Mouse (Mus musculus): Measurements from ENCODE around the gene Hgd. TPM values are rescaled to one million over a fixed set of nuclear protein-coding genes. Genes with fewer than 3 reads are reported as not detected.

Gene Hgd
- polyA plus RNA-seq, 1 experiment, result 4.1 TPM

DNA sequence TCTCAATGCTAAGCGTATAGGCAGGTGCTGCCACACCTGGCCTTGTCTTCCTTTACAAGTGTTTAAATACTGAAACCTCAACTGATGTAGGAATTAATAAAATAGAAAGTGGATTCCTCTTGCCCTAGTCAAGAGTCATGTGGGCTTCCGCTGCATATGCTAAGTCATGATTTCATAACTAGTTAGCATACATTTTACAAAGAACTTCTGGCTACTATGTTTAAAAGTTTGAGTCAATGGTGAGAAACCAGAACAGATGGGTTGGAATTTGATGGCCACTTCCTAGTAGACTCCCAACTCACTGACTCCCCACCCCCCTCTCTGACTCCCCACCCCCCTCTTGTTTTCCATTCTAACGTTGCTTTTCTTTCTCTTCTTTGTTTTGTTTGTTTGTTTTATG is 19.4 kb downstream of the Hgd start:
- H3K27ac ChIP-seq (ENCODE audit: control insufficient read depth, insufficient read depth, low read depth, low read length, poor library complexity), result no peak overlapping the region
- H3K4me3 ChIP-seq (replicated peaks; ENCODE audit: control insufficient read depth, low read depth, low read length), result no peak overlapping the region
- TF ChIP-seq CTCF (IDR thresholded peaks at IDR 0.05; ENCODE audit: control insufficient read depth, insufficient read depth, low read length) (no peak), POLR2A (IDR thresholded peaks at IDR 0.05; ENCODE audit: borderline replicate concordance, control insufficient read depth, low read depth, low read length) (no peak)
- H3K4me1 ChIP-seq (ENCODE audit: control insufficient read depth, insufficient read depth, low read length), result no peaks in the 10 kb centered on the region
- 69% methylated on average over 3 of the region's 3 CpGs for WGBS

DNA sequence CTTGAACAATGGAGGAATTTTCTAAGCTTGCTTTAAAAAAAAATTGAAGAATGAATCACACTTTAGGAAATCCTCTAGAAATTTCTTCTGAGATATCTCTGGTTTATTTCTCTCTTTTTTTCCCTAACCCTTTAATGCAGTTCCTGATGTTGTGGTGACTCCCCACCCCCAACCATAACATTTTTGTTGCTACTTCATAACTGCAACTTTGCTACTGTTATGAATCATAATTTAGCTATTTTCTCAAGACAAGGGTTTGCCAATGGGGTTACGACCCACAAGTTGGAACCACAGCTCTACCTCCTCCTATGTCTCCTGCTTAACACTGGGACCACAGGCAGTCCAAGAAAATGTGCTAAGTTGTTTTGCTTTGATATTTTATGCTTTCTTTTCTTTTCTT is 23.5 kb downstream of the Hgd start:
- Histone ChIP-seq H3K4me1 (ENCODE audit: control insufficient read depth, insufficient read depth, low read length) (no peaks in the 10 kb centered on the region), H3K4me3 (replicated peaks; ENCODE audit: control insufficient read depth, low read depth, low read length) (no peak overlapping the region), H3K27ac (ENCODE audit: control insufficient read depth, insufficient read depth, low read depth, low read length, poor library complexity) (no peak overlapping the region)
- TF ChIP-seq POLR2A (IDR thresholded peaks at IDR 0.05; ENCODE audit: borderline replicate concordance, control insufficient read depth, low read depth, low read length) (no peak), CTCF (IDR thresholded peaks at IDR 0.05; ENCODE audit: control insufficient read depth, insufficient read depth, low read length) (no peak)
- WGBS, result 93% methylated on average over 1 of the region's 1 CpGs

- Histone ChIP-seq H3K4me3 (replicated peaks; ENCODE audit: control insufficient read depth, low read depth, low read length) (no peak overlapping the region), H3K27ac (ENCODE audit: control insufficient read depth, insufficient read depth, low read depth, low read length, poor library complexity) (no peak overlapping the region), H3K4me1 (ENCODE audit: control insufficient read depth, insufficient read depth, low read length) (no peaks in the 10 kb centered on the region)
- 83% methylated on average over 6 of the region's 6 CpGs for WGBS
- TF ChIP-seq CTCF (IDR thresholded peaks at IDR 0.05; ENCODE audit: control insufficient read depth, insufficient read depth, low read length), result no peak
- no peak for TF ChIP-seq POLR2A (IDR thresholded peaks at IDR 0.05; ENCODE audit: borderline replicate concordance, control insufficient read depth, low read depth, low read length)
Measured at GRCm38 (mm10) chr16:37604243-37604642, 24.3 kb downstream of the Hgd start.

DNA sequence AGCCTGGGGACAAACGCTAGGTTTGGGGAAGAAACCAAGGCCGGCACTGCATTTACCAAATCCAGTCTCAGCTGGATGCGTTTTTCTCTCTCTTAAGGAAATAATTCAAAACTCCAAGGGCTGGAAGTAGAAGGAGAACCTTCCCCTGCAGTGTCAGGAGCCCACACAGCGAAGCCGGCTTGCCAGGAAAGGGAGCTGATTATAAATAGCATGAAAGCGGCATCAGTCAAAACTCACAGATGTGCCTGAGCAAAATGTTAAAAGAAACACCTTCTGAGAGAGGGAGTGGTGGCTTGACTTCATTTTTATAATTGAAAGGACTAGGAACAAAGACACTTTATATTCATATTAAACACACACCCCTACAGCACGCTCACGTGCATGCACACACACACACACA is 30.4 kb downstream of the Hgd start:
- 84% methylated on average over 8 of the region's 8 CpGs for WGBS
- Histone ChIP-seq H3K4me3 (replicated peaks; ENCODE audit: control insufficient read depth, low read depth, low read length) (no peak overlapping the region), H3K27ac (ENCODE audit: control insufficient read depth, insufficient read depth, low read depth, low read length, poor library complexity) (no peak overlapping the region), H3K4me1 (ENCODE audit: control insufficient read depth, insufficient read depth, low read length) (no peaks in the 10 kb centered on the region)
- TF ChIP-seq CTCF (IDR thresholded peaks at IDR 0.05; ENCODE audit: control insufficient read depth, insufficient read depth, low read length) (no peak), POLR2A (IDR thresholded peaks at IDR 0.05; ENCODE audit: borderline replicate concordance, control insufficient read depth, low read depth, low read length) (no peak)

- H3K4me1 ChIP-seq (ENCODE audit: control insufficient read depth, insufficient read depth, low read length), result no peaks in the 10 kb centered on the region
- H3K27ac ChIP-seq (ENCODE audit: control insufficient read depth, insufficient read depth, low read depth, low read length, poor library complexity), result no peak overlapping the region
- no peak overlapping the region for H3K4me3 ChIP-seq (replicated peaks; ENCODE audit: control insufficient read depth, low read depth, low read length)
- no peak for TF ChIP-seq CTCF (IDR thresholded peaks at IDR 0.05; ENCODE audit: control insufficient read depth, insufficient read depth, low read length)
- no peak for TF ChIP-seq POLR2A (IDR thresholded peaks at IDR 0.05; ENCODE audit: borderline replicate concordance, control insufficient read depth, low read depth, low read length)
- WGBS, result 86% methylated on average over 7 of the region's 7 CpGs
Measured at GRCm38 (mm10) chr16:37611072-37611471, 31.1 kb downstream of the Hgd start.

GRCm38 (mm10) chr16:37612013-37612412 is 32.1 kb downstream of the Hgd start:
- TF ChIP-seq CTCF (IDR thresholded peaks at IDR 0.05; ENCODE audit: control insufficient read depth, insufficient read depth, low read length) (no peak), POLR2A (IDR thresholded peaks at IDR 0.05; ENCODE audit: borderline replicate concordance, control insufficient read depth, low read depth, low read length) (no peak)
- Histone ChIP-seq H3K4me3 (replicated peaks; ENCODE audit: control insufficient read depth, low read depth, low read length) (no peak overlapping the region), H3K4me1 (ENCODE audit: control insufficient read depth, insufficient read depth, low read length) (no peaks in the 10 kb centered on the region), H3K27ac (ENCODE audit: control insufficient read depth, insufficient read depth, low read depth, low read length, poor library complexity) (no peak overlapping the region)
- 91% methylated on average over 5 of the region's 5 CpGs for WGBS

DNA sequence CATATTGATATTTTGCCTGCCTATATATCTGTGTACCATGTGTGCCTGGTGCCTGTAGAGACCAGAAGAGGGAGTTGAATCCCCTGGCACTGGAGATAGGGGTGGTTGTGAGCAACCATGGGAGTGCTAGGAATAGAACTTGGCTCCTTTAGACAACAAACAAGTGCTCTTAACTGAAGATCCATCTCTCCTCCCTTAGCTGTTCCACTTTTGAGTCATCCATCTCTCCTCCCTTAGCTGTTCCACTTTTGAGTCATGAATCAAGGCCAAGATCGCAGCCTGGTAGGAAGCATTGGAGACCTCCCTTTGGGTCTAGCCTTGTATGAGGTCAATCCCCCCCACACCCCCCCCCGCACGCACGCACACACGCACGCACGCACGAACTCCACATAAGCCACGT is 34.6 kb downstream of the Hgd start:
- H3K4me1 ChIP-seq (ENCODE audit: control insufficient read depth, insufficient read depth, low read length), result no peaks in the 10 kb centered on the region
- no peak overlapping the region for H3K4me3 ChIP-seq (replicated peaks; ENCODE audit: control insufficient read depth, low read depth, low read length)
- TF ChIP-seq POLR2A (IDR thresholded peaks at IDR 0.05; ENCODE audit: borderline replicate concordance, control insufficient read depth, low read depth, low read length), result no peak
- no peak for TF ChIP-seq CTCF (IDR thresholded peaks at IDR 0.05; ENCODE audit: control insufficient read depth, insufficient read depth, low read length)
- no peak overlapping the region for H3K27ac ChIP-seq (ENCODE audit: control insufficient read depth, insufficient read depth, low read depth, low read length, poor library complexity)
- 85% methylated on average over 9 of the region's 9 CpGs for WGBS

- 79% methylated on average over 8 of the region's 8 CpGs for WGBS
- no peak overlapping the region for H3K27ac ChIP-seq (ENCODE audit: control insufficient read depth, insufficient read depth, low read depth, low read length, poor library complexity)
- H3K4me1 ChIP-seq (ENCODE audit: control insufficient read depth, insufficient read depth, low read length), result no peaks in the 10 kb centered on the region
- TF ChIP-seq CTCF (IDR thresholded peaks at IDR 0.05; ENCODE audit: control insufficient read depth, insufficient read depth, low read length) (no peak), POLR2A (IDR thresholded peaks at IDR 0.05; ENCODE audit: borderline replicate concordance, control insufficient read depth, low read depth, low read length) (no peak)
- no peak overlapping the region for H3K4me3 ChIP-seq (replicated peaks; ENCODE audit: control insufficient read depth, low read depth, low read length)
Measured at GRCm38 (mm10) chr16:37615429-37615828, 35.5 kb downstream of the Hgd start.

DNA sequence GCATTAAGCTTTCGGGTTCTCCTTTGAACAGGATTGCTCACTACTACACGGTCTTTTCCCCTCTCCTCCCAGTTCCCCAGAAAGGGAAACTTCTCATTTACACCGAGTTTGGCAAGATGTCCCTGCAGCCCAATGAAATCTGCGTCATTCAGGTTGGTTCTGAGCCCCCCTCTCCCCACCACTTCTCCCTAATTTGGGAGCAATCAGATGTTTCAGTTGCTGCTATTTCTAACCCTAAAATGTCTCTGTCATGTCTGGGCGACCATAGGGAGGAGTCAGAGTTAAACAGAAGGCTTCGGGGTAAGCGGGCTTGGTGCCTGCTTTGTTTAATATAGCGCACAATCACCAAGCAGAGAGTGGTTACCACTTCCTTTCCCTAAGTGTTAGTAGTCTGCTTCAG is 36.2 kb downstream of the Hgd start:
- WGBS, result 31% methylated on average over 8 of the region's 8 CpGs
- TF ChIP-seq POLR2A (IDR thresholded peaks at IDR 0.05; ENCODE audit: borderline replicate concordance, control insufficient read depth, low read depth, low read length) (no peak), CTCF (IDR thresholded peaks at IDR 0.05; ENCODE audit: control insufficient read depth, insufficient read depth, low read length) (no peak)
- Histone ChIP-seq H3K4me1 (ENCODE audit: control insufficient read depth, insufficient read depth, low read length) (no peaks in the 10 kb centered on the region), H3K4me3 (replicated peaks; ENCODE audit: control insufficient read depth, low read depth, low read length) (no peak overlapping the region), H3K27ac (ENCODE audit: control insufficient read depth, insufficient read depth, low read depth, low read length, poor library complexity) (no peak overlapping the region)

Measured in bone marrow, adult 2 months (tissue).